ENCODE assay signal across 9 mouse cellular contexts in genomic region chr1:60860357-60860946, GRCm38 (mm10). TPM values are rescaled to one million over a fixed set of nuclear protein-coding genes. Genes with fewer than 3 reads are reported as not detected.
DNase-seq lines count a peak whose midpoint lies in the region; ATAC-seq and TF ChIP-seq lines count a peak whose summit lies in the region.
"Had no signal": no experiment of that assay in that cellular context is flagged by ENCODE, and none has a peak within 500 bp of the region (broad histone marks: within the 10 kb centered on the region; RNA-seq: fewer than 3 reads in every experiment).

No protein-coding gene starts in this region.

- no peaks in the 10 kb centered on the region for H3K4me1 ChIP-seq in intestine, postnatal 0 days (replicated peaks; ENCODE audit: control insufficient read depth, insufficient read depth, low read length)
- H3K4me1 ChIP-seq in stomach, embryonic 15.5 days, result 0 out of 2 replicates have a peak, but pooled peaks cover 2% of the 10 kb centered on the region

- H3K9ac ChIP-seq in intestine, postnatal 0 days (ENCODE audit: low read depth, low read length), result no peak overlapping the region
- H3K9ac ChIP-seq in stomach, embryonic 15.5 days, result no peak overlapping the region

- no peak overlapping the region for H3K4me3 ChIP-seq in intestine, postnatal 0 days (ENCODE audit: low read depth, low read length)
- no peak overlapping the region for H3K4me3 ChIP-seq in stomach, embryonic 15.5 days (replicated peaks)

- no peaks in the 10 kb centered on the region for H3K9me3 ChIP-seq in intestine, postnatal 0 days (ENCODE audit: control insufficient read depth)
- H3K9me3 ChIP-seq in stomach, embryonic 15.5 days, result no peaks in the 10 kb centered on the region

- no peaks in the 10 kb centered on the region for H3K27me3 ChIP-seq in intestine, postnatal 0 days (replicated peaks; ENCODE audit: control insufficient read depth, insufficient read depth, low read length)
- no peaks in the 10 kb centered on the region for H3K27me3 ChIP-seq in stomach, embryonic 15.5 days (replicated peaks)

- H3K27ac ChIP-seq in intestine, postnatal 0 days (ENCODE audit: low read depth, low read length), result no peak overlapping the region
- no peak overlapping the region for H3K27ac ChIP-seq in stomach, embryonic 15.5 days

- H3K36me3 ChIP-seq in intestine, postnatal 0 days (ENCODE audit: control insufficient read depth, insufficient read depth), result no peaks in the 10 kb centered on the region
- H3K36me3 ChIP-seq in stomach, embryonic 15.5 days, result no peaks in the 10 kb centered on the region

- peak; percentile 81 for DNase-seq in thymus, postnatal 0 days (ENCODE audit: low spot score)
- no peak for DNase-seq in thymus, adult 18-20 months
- peak; percentile 35 for DNase-seq in c-Kit-positive CD71-negative TER-119-negative erythroid progenitor cells, embryonic 14.5 days (ENCODE audit: low read depth)
- peak; percentile 78 for DNase-seq in forelimb bud, embryonic 11.5 days (ENCODE audit: low read depth, low spot score)
- DNase-seq in frontal cortex, postnatal 25 days (ENCODE audit: low spot score in 2 of 2), result no peak

- WGBS in intestine, postnatal 0 days, result 11% methylated on average over 3 of the region's 3 CpGs
- 21% methylated on average over 3 of the region's 3 CpGs for WGBS in stomach, embryonic 15.5 days

- peak; percentile 96 for TF ChIP-seq CTCF in intestine, postnatal 0 days (IDR thresholded peaks at IDR 0.05; ENCODE audit: low read depth)

- no peak overlapping the region for H3K4me2 ChIP-seq in intestine, postnatal 0 days (replicated peaks; ENCODE audit: low read depth)
- peak overlapping the region; percentile 20; the same call in 1 of the 2 replicates for H3K4me2 ChIP-seq in stomach, embryonic 15.5 days

- no peak for ATAC-seq in intestine, postnatal 0 days
- ATAC-seq in megakaryocyte progenitor cell, adult 5-6 weeks (replicated peaks; ENCODE audit: poor library complexity), result peak; percentile 84
- no peak for ATAC-seq in stomach, embryonic 15.5 days (ENCODE audit: insufficient read depth, low FRiP score, low read depth)

RNA-seq across cellular contexts. Expression of gene Ctla4, which starts 26.3 kb away (rescaled TPM):
- polyA plus RNA-seq in thymus, postnatal 0 days (2015; fragmentation: Nextera tagmentation; extraction: Ambion mirVana), result 11.3 and 12.9 TPM in 2 replicates
- not detected in 2 replicates for polyA plus RNA-seq in intestine, postnatal 0 days (2015; fragmentation: Nextera tagmentation; extraction: Ambion mirVana)
- total RNA-seq in megakaryocyte progenitor cell, adult 5-6 weeks (2015), result 0.07 TPM in 1 of 2 replicates, not detected in the other
- total RNA-seq in megakaryocyte progenitor cell, adult 5-6 weeks (2017), result not detected in 2 replicates
- polyA plus RNA-seq in stomach, embryonic 15.5 days (2015; fragmentation: Nextera tagmentation; extraction: Ambion mirVana), result not detected in 2 replicates
- total RNA-seq: left cerebral cortex, adult 18-20 months had no signal

Comparison
In these comparisons a context has a peak if more than half of its experiments do, and no peak if none do; other contexts are left out.
1. DNase-seq: peak in thymus, postnatal 0 days (single experiment), c-Kit-positive CD71-negative TER-119-negative erythroid progenitor cells, embryonic 14.5 days (single experiment) and forelimb bud, embryonic 11.5 days (single experiment); none in thymus, adult 18-20 months (0 of 2) and frontal cortex, postnatal 25 days (0 of 2).
2. RNA of gene Ctla4, which starts 26.3 kb away (polyA plus RNA-seq): 11.3 to 12.9 TPM in thymus, postnatal 0 days; not detected in intestine, postnatal 0 days and not detected in stomach, embryonic 15.5 days; every median in the first group is over 10 times any median in the second.